Mouse (Mus musculus) ES-E14 (cell line): ENCODE measurements at regions not wholly inside any gene's neighbourhood (a gene's known extent, or its start where the extent isn't known, plus 50 kb on each side); places are given as distances from the start of the nearest gene placed in this dataset.

Experiments
- CHD2 ChIP-seq: IDR thresholded peaks from 2 replicates; pipeline ENCODE4 v1.6.1; 2014; ENCODE audit warnings: mild to moderate bottlenecking, low read depth, low read length, inconsistent platforms
- HCFC1 ChIP-seq: IDR thresholded peaks from 2 replicates; pipeline ENCODE4 v1.6.1; 2012; ENCODE audit warnings: low read length, inconsistent platforms, borderline replicate concordance; ENCODE audit not compliant: insufficient read depth
- MAFK ChIP-seq: IDR thresholded peaks from 2 replicates; pipeline ENCODE4 v1.6.1; 2014; ENCODE audit warnings: mild to moderate bottlenecking, low read depth, low read length, inconsistent platforms; ENCODE audit not compliant: insufficient read depth
- ZC3H11A ChIP-seq: IDR thresholded peaks from 2 replicates; pipeline ENCODE4 v1.6.1; 2012; ENCODE audit warnings: low read depth, mild to moderate bottlenecking, inconsistent platforms, low read length, borderline replicate concordance
- ZNF384 ChIP-seq: IDR thresholded peaks from 2 replicates; pipeline ENCODE4 v1.6.1; 2012; ENCODE audit warnings: low read depth, low read length, inconsistent platforms

DNA sequence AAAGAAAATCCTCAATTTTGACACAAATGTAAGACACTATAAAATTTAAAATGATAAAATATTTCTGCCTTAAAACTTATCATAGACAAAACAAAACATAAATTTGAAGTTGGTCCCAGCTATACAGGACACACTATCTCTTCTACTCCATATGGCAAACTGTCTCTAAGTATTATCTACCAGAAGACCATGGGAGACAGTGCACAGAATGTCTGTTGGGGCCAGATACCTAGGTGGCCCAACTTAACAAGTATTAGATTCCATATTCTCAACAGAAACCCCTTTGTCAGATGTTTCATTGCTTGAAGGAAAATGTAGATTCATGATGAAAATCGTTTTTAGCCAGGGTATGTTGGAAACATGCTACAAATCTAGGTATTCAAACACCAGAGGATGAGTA lies 779.1 kb downstream of the Hace1 start:
- TF ChIP-seq ZC3H11A (no peak), CHD2 (no peak), MAFK (no peak), ZNF384 (no peak), HCFC1 (no peak)
